Mouse (Mus musculus): ENCODE data around the gene Dusp8.

The Dusp8 gene

DNA sequence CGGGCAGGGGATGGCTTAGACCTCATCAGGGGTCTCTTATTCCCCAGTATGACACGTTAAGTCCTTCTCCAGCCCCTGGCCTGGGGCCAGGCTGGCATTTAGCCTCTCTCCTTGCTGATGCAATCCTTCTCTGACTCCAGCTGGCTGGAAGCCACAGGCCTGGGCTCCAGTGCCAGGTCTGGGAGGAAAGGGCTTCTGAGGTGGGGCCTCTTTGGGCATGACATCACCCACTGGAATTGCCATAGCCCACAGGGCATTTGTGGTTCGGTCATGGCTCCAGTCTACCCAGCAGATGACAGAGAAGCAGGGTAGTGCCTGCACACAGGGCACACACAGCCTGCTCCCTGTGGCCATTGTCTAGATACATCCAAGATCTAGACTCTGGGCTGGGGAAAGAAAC is 10.8 kb downstream of the Dusp8 start:
- DNase-seq, result peak; percentile 89

GRCm38 (mm10) chr7:142084395-142084794 is 11.2 kb downstream of the Dusp8 start:
- DNase-seq, result peak; percentile 69

DNA sequence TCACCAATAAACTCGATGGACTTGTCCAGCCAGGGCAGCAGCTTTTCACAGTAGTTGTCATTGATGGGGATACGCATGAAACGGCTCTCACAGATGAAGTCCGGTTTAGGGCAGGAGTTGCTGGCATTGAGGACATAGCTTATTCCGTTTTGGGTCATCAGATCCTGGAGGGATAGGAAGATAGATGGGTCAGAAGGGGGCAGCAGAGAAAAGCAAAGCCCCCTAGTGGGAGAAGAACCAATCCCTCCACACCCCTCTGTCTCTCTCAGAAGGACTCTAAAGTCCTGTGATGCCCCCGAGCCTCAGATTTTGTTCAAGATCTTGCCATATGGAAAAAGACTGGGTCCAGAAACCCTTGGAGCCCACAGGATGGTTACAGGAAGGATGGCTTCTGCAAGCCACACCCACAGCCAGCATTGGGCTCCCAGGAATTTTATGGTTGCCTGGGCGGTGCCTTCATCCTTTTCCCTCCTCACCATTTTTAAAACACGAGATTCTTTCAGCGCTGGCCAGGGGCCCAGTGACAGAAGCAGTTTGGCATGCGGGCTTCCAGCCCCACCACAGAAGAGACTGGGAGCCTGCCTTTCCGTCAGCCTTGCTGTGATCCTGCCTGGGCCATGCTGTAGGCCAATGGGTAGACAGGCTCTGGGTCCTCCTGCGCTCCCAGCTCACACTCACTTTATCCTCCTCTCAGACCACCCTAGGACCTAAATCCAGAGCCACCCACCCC is 11.9 kb downstream of the Dusp8 start:
- DNase-seq, result no peak

DNA sequence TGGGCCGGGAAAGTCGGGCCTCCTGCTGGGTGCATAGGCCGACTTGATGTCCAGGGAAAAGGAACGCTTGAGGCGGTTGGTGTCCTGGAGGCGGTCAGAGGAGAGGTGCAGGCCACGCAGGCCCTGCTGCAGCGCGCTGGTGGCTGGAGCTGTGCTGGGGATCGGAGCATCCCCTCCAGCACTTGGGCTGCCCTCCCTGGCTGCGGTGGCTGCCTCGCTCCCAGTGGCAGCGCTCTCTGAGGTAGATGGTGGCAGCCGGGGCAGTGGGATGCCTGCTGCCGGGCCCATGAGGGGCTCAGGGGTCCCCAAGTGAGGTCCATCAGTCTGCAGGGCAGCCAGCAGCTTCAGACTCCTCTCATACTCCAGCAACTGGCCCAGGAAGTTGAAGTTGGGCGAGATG is 13.0 kb downstream of the Dusp8 start:
- DNase-seq, result no peak

DNA sequence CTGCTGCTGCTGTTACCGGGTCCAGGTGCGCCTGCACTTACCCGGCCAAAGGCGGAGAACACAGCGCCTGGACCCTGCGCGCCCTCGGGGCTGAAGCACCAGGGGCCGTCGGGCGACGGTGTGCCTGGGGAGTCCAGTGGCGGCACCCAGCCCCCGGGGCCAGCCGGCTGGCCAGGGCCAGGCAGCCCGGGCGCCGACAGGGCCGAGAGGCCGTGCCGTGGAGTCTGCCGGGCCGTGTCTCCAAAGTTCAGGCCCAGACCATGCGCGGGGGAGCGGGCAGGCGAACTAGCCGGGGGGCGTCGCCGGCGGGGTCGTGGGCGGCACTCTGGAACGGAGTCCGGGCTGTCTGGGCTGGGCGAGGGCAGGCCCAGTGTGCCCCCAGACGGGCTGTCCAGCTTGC is 13.5 kb downstream of the Dusp8 start:
- DNase-seq, result no peak

- no peak for DNase-seq
Measured at GRCm38 (mm10) chr7:142081736-142082135, 13.9 kb downstream of the Dusp8 start.

DNA sequence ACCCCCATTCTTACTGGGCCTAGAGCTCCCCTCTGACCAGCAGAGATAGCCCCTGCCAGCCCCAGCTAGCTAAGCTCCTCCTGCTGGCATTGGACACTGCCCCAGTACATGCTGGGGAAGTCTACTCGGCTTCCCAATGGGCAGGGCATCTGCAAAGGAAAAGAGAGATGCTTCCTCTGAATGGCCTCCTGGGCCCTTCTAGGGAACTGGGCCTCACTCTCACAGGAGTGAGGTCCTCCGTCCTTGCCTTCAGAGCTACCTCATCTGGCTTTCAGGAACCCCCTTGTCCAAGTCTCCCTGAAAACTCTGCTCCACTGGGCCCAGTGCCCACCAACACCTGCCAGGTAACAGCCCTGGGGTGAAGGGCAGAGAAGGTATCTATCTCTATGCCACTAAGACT is 14.8 kb downstream of the Dusp8 start:
- DNase-seq, result no peak

DNA sequence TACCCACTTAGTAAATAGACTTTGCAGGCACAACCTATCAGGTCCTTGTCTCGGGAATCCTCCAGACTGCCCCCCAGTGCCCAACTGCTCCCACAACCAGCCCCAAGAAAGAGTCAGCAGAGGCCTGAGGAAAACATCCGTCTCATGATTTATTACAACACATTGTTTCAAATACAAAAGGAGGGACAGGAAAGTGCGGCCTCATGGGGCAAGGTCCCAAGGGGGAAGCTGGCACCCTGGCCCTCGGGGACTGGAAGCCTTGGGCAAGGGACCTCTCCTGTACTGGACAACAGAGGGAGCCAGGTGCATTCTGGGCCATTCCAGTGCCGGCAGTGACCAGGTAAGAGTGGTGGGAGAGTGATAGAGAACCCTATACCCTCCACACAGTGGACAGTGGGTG is 16.3 kb downstream of the Dusp8 start:
- no peak for DNase-seq

- DNase-seq, result no peak
Measured at GRCm38 (mm10) chr7:142077138-142077537, 18.5 kb downstream of the Dusp8 start.

- no peak for DNase-seq
Measured at GRCm38 (mm10) chr7:142074146-142074886, 21.3 kb downstream of the Dusp8 start.

DNA sequence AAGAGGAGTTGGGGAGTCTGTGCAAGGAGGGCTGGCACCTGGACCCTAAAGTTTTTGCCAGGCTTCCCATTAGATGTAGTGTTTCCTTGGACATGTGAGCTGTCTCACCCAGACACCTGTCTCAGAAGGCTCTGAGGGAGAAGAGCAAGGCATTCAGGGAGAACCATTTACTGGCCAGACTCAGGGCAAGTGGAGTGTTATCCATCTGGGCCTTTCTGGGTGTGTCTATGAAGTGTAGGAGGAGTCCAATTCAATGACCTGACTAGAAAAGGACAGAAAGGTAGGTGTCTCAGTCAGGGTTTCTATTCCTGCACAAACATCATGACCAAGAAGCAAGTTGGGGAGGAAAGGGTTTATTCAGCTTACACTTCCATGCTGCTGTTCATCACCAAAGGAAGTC is 23.9 kb downstream of the Dusp8 start:
- DNase-seq, result no peak

GRCm38 (mm10) chr7:142071212-142071578 is 24.4 kb downstream of the Dusp8 start:
- DNase-seq, result no peak

- DNase-seq, result peak; percentile 81
Measured at GRCm38 (mm10) chr7:142070458-142071211, 25.0 kb downstream of the Dusp8 start.

GRCm38 (mm10) chr7:142068429-142068828 is 27.2 kb downstream of the Dusp8 start:
- DNase-seq, result no peak

- peak; percentile 91 for DNase-seq
Measured at GRCm38 (mm10) chr7:142060931-142061565, 34.6 kb downstream of the Dusp8 start, which contains the start of gene Mob2. Gene Mob2 (minus strand): TSS chr7:142061065.

- DNase-seq, result no peak
Measured at GRCm38 (mm10) chr7:142060185-142060930, 35.3 kb downstream of the Dusp8 start.

DNA sequence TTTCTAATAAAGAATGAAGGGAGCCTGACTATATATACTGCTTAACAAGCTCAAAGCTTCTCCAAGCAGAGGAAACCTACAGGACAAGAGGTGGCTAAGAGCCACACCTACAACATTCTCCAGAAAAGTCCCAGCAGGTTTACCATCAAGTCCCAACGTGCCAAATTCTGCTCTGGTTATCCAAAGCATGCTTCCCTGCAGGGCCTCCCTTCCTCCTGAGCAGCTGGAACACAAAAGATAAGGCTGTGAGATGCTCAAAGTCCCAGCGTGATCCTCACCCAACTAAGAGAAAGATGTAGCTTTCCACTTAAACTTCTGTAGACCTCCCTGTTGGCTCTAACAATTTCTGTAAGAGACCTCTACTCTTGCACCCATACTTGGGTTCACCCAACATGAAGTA is 36.6 kb downstream of the Dusp8 start:
- no peak for DNase-seq

GRCm38 (mm10) chr7:142057121-142057520 is 38.5 kb downstream of the Dusp8 start:
- DNase-seq, result no peak

DNA sequence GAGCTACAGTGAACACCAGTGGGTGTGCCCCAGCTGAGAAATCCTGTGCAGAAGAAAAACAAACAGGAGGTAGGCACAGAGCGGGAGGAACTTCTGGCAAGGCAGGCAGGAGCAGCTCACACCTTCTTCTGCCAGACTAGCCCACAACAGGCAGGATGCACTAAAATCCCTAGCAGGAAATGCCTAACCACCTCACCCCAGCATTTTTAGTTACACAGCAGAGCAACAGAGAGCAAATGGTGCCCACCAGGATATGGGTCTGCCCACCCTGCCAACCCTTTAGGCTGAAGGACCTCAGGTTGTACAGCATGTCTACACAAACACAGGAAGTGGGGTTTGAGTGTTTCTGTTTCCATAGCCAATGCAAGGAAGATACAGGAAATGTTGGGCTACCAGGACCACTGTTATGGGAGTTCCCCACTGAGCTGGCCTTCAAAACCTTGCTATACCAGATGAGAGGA is 39.0 kb downstream of the Dusp8 start:
- DNase-seq, result no peak

DNA sequence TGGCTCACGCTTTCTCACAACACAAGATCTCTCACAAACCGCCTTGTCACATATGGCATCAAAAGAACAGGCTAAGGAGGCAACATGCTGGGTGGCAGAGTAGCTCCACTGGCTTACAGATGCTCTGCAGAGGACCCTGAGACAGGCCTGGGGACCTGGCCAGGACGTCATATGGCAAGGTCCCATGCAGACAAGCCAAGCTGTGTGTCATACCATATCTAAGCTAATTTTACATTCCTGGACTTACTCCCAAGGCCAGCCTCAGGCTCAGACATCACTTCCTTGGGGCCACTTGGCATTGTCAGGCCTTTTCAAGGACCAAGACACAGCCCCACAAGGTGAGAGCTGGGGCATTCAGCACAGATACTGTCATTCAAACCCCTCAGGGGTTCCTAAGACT is 40.2 kb downstream of the Dusp8 start:
- DNase-seq, result no peak

GRCm38 (mm10) chr7:142050536-142050935 is 45.1 kb downstream of the Dusp8 start:
- DNase-seq, result no peak

DNA sequence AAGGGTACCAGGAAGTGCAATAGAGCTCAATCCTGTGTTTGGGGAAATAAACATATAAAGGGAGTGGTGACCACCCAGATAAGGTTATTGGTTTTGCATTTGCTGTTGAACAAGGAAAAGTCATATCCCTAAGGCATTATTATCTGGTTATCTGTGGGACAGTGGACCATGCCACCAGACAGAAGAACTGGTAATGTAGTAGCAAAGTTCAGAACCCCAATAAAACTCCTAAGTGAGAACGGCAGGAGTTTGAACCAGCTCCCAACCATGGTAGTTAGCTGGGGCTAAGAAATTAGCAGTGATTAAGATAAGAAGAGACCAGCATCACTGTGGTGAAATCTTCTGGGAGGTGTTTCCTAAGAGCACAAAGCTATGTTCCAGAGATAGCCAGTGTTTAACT is 49.7 kb downstream of the Dusp8 start:
- DNase-seq, result no peak

All from cerebellum, adult 11-12 months (tissue).